In genomic region chr5:13509163-13509562, GRCm38 (mm10) we compare ENCODE assay signal across 23 mouse cellular contexts.
DNase-seq lines count a peak whose midpoint lies in the region; ATAC-seq and TF ChIP-seq lines count a peak whose summit lies in the region.
"Had no signal": no experiment of that assay in that cellular context is flagged by ENCODE, and none has a peak within 500 bp of the region (broad histone marks: within the 10 kb centered on the region; RNA-seq: fewer than 3 reads in every experiment).

No protein-coding gene starts in this region.

- no peak overlapping the region for H3K9ac ChIP-seq in midbrain, embryonic 11.5 days (ENCODE audit: low read length)
- H3K9ac ChIP-seq: embryonic facial prominence, embryonic 13.5 days; embryonic facial prominence, embryonic 15.5 days; forebrain, embryonic 12.5 days had no signal

- no peak for TF ChIP-seq POLR2A in myocyte (IDR thresholded peaks at IDR 0.05; ENCODE audit: insufficient read length, low read depth)

- H3K4me3 ChIP-seq in midbrain, embryonic 11.5 days (ENCODE audit: low read depth, low read length) = no peak overlapping the region
- no peak overlapping the region for H3K4me3 ChIP-seq in midbrain, embryonic 10.5 days
- H3K4me3 ChIP-seq in myocyte = no peak overlapping the region
- H3K4me3 ChIP-seq: embryonic facial prominence, embryonic 13.5 days; embryonic facial prominence, embryonic 15.5 days; erythroblast, embryonic 14.5 days; forebrain, embryonic 10.5 days; forebrain, embryonic 12.5 days had no signal

- no peaks in the 10 kb centered on the region for H3K9me3 ChIP-seq in midbrain, embryonic 11.5 days (ENCODE audit: control insufficient read depth, low read length)
- H3K9me3 ChIP-seq in midbrain, embryonic 10.5 days (replicated peaks) = no peaks in the 10 kb centered on the region
- H3K9me3 ChIP-seq: embryonic facial prominence, embryonic 13.5 days; embryonic facial prominence, embryonic 15.5 days; forebrain, embryonic 10.5 days; forebrain, embryonic 12.5 days had no signal

- H3K36me3 ChIP-seq in midbrain, embryonic 11.5 days (ENCODE audit: control insufficient read depth, insufficient read depth, low read length) = no peaks in the 10 kb centered on the region
- no peaks in the 10 kb centered on the region for H3K36me3 ChIP-seq in midbrain, embryonic 10.5 days
- H3K36me3 ChIP-seq in myocyte (ENCODE audit: control insufficient read depth, insufficient read depth) = no peaks in the 10 kb centered on the region
- H3K36me3 ChIP-seq: embryonic facial prominence, embryonic 13.5 days; embryonic facial prominence, embryonic 15.5 days; forebrain, embryonic 10.5 days; forebrain, embryonic 12.5 days had no signal

- DNase-seq in midbrain, embryonic 11.5 days (ENCODE audit: low spot score, missing footprints) = peak; percentile 78
- no peak for DNase-seq in midbrain, embryonic 10.5 days (ENCODE audit: low spot score)
- DNase-seq in adrenal gland, postnatal 4 days (ENCODE audit: low spot score in 2 of 2) = no peak
- no peak for DNase-seq in thymus, postnatal 14 days
- DNase-seq: adrenal gland, adult 8-10 months; adrenal gland, postnatal 14 days; adrenal gland, postnatal 36 days; cerebellum, adult 11 months; cerebellum, adult 18-20 months; cerebellum, adult 8-10 months; cerebellum, adult 9-11 months; cerebellum, postnatal 14 days; cerebellum, postnatal 36 days; embryo, embryonic 11 days had no signal

- no peak overlapping the region for H3ac ChIP-seq in myocyte (ENCODE audit: control insufficient read depth, insufficient read length)

- no peak overlapping the region for H3K27ac ChIP-seq in midbrain, embryonic 11.5 days (ENCODE audit: low read depth, low read length)
- H3K27ac ChIP-seq in midbrain, embryonic 10.5 days (replicated peaks) = no peak overlapping the region
- H3K27ac ChIP-seq: embryonic facial prominence, embryonic 13.5 days; embryonic facial prominence, embryonic 15.5 days; forebrain, embryonic 10.5 days; forebrain, embryonic 12.5 days had no signal

- no peak for ATAC-seq in midbrain, embryonic 11.5 days (ENCODE audit: low FRiP score)
- ATAC-seq in granulocyte monocyte progenitor cell, adult 5-6 weeks (replicated peaks; ENCODE audit: poor library complexity, severe bottlenecking) = peak; percentile 82
- ATAC-seq: forebrain, embryonic 14.5 days; forebrain, embryonic 16.5 days had no signal

- no peaks in the 10 kb centered on the region for H3K79me2 ChIP-seq in myocyte (ENCODE audit: control insufficient read depth, insufficient read depth)

- no peaks in the 10 kb centered on the region for H3K4me1 ChIP-seq in midbrain, embryonic 11.5 days (ENCODE audit: control insufficient read depth, insufficient read depth, low read length)
- no peaks in the 10 kb centered on the region for H3K4me1 ChIP-seq in midbrain, embryonic 10.5 days
- H3K4me1 ChIP-seq: embryonic facial prominence, embryonic 15.5 days; forebrain, embryonic 10.5 days; forebrain, embryonic 12.5 days had no signal

- peaks cover 5% of the 10 kb centered on the region for H3K27me3 ChIP-seq in midbrain, embryonic 11.5 days (ENCODE audit: control insufficient read depth, insufficient read depth, low read length)
- peaks cover 53% of the 10 kb centered on the region for H3K27me3 ChIP-seq in midbrain, embryonic 10.5 days (ENCODE audit: low read depth, poor library complexity, severe bottlenecking)
- H3K27me3 ChIP-seq in myocyte (ENCODE audit: control insufficient read depth, insufficient read depth, insufficient read length) = no peaks in the 10 kb centered on the region
- H3K27me3 ChIP-seq: embryonic facial prominence, embryonic 13.5 days; embryonic facial prominence, embryonic 15.5 days; forebrain, embryonic 12.5 days had no signal

- WGBS in midbrain, embryonic 11.5 days = 85% methylated on average over 3 of the region's 3 CpGs
- 85% methylated on average over 3 of the region's 3 CpGs for WGBS in midbrain, embryonic 10.5 days

- H3K4me2 ChIP-seq in midbrain, embryonic 11.5 days = no peak overlapping the region
- H3K4me2 ChIP-seq in myocyte (ENCODE audit: low read depth) = no peak overlapping the region
- H3K4me2 ChIP-seq: embryonic facial prominence, embryonic 13.5 days; embryonic facial prominence, embryonic 15.5 days; forebrain, embryonic 12.5 days had no signal

TF ChIP-seq in myocyte, 11 proteins besides CTCF, POLR2A, EP300 and RAD21:
- TF ChIP-seq USF1 (IDR thresholded peaks at IDR 0.05; ENCODE audit: low read depth) (no peak), E2F4 (IDR thresholded peaks at IDR 0.05; ENCODE audit: insufficient read depth) (no peak), CEBPB (IDR thresholded peaks at IDR 0.05; ENCODE audit: insufficient read depth, poor library complexity, severe bottlenecking) (0 out of 2 replicates have a peak, but pooled peaks have one; percentile 37)
